Mouse (Mus musculus): ENCODE results near the gene Cbx8. TPM values are rescaled to one million over a fixed set of nuclear protein-coding genes. Genes with fewer than 3 reads are reported as not detected.

Cbx8 gene
- polyA plus RNA-seq, 2 experiments, result 6.9 to 12.6 TPM

- Histone ChIP-seq H3K9me3 (ENCODE audit: control insufficient read depth, low read length) (no peaks in the 10 kb centered on the region), H3K9ac (ENCODE audit: low read depth, low read length, severe bottlenecking) (no peak overlapping the region; the same call in 1 of the 2 replicates), H3K27ac (replicated peaks; ENCODE audit: low read depth, low read length) (no peak overlapping the region), H3K4me2 (replicated peaks; ENCODE audit: low read depth, low read length, severe bottlenecking) (peak overlapping the region; percentile 98), H3K4me3 (replicated peaks; ENCODE audit: low read length) (peak overlapping the region; percentile 18), H3K36me3 (ENCODE audit: control insufficient read depth, insufficient read depth, low read length) (no peaks in the 10 kb centered on the region), H3K27me3 (ENCODE audit: control insufficient read depth, insufficient read depth, low read length) (peaks cover 74% of the 10 kb centered on the region), H3K4me1 (ENCODE audit: control insufficient read depth, insufficient read depth, low read length) (peaks cover 34% of the 10 kb centered on the region)
- TF ChIP-seq POLR2A (IDR thresholded peaks at IDR 0.05; ENCODE audit: borderline replicate concordance, extremely low read depth, insufficient read depth, insufficient read length), result 0 out of 2 replicates have a peak, but pooled peaks have one; percentile 18
- ATAC-seq (ENCODE audit: low FRiP score, low read depth) (no peak), DNase-seq (ENCODE audit: low spot score) (no peak)
- WGBS, result 2% methylated on average over 56 of the region's 58 CpGs
Observed at GRCm38 (mm10) chr11:119058041-119058995, 17.5 kb upstream of the Cbx8 start.

GRCm38 (mm10) chr11:119057291-119057690, 16.5 kb upstream of the Cbx8 start:
- H3K9ac ChIP-seq (ENCODE audit: low read depth, low read length, severe bottlenecking), result peak overlapping the region; percentile 93
- no peak for TF ChIP-seq POLR2A (IDR thresholded peaks at IDR 0.05; ENCODE audit: borderline replicate concordance, extremely low read depth, insufficient read depth, insufficient read length)
- H3K27me3 ChIP-seq (ENCODE audit: control insufficient read depth, insufficient read depth, low read length), result peaks cover 79% of the 10 kb centered on the region
- no peak for ATAC-seq (ENCODE audit: low FRiP score, low read depth)
- H3K9me3 ChIP-seq (ENCODE audit: control insufficient read depth, low read length), result no peaks in the 10 kb centered on the region
- no peak overlapping the region for H3K27ac ChIP-seq (replicated peaks; ENCODE audit: low read depth, low read length)
- H3K36me3 ChIP-seq (ENCODE audit: control insufficient read depth, insufficient read depth, low read length), result no peaks in the 10 kb centered on the region
- 4% methylated on average over 9 of the region's 9 CpGs for WGBS
- peak overlapping the region; percentile 61 for H3K4me3 ChIP-seq (replicated peaks; ENCODE audit: low read length)
- peak overlapping the region; percentile 98 for H3K4me2 ChIP-seq (replicated peaks; ENCODE audit: low read depth, low read length, severe bottlenecking)
- no peak for DNase-seq (ENCODE audit: low spot score)
- H3K4me1 ChIP-seq (ENCODE audit: control insufficient read depth, insufficient read depth, low read length), result peaks cover 42% of the 10 kb centered on the region

GRCm38 (mm10) chr11:119056301-119057211, 15.8 kb upstream of the Cbx8 start:
- peak overlapping the region; percentile 58; the same call in 1 of the 2 replicates for H3K27ac ChIP-seq (replicated peaks; ENCODE audit: low read depth, low read length)
- H3K36me3 ChIP-seq (ENCODE audit: control insufficient read depth, insufficient read depth, low read length), result no peaks in the 10 kb centered on the region

GRCm38 (mm10) chr11:119055571-119056131, 14.9 kb upstream of the Cbx8 start:
- H3K4me1 ChIP-seq (ENCODE audit: control insufficient read depth, insufficient read depth, low read length), result peaks cover 43% of the 10 kb centered on the region
- no peaks in the 10 kb centered on the region for H3K36me3 ChIP-seq (ENCODE audit: control insufficient read depth, insufficient read depth, low read length)
- DNase-seq (ENCODE audit: low spot score) (no peak), ATAC-seq (ENCODE audit: low FRiP score, low read depth) (no peak)
- H3K27ac ChIP-seq (replicated peaks; ENCODE audit: low read depth, low read length), result no peak overlapping the region
- TF ChIP-seq POLR2A (IDR thresholded peaks at IDR 0.05; ENCODE audit: borderline replicate concordance, extremely low read depth, insufficient read depth, insufficient read length), result no peak
- no peak overlapping the region for H3K9ac ChIP-seq (ENCODE audit: low read depth, low read length, severe bottlenecking)
- WGBS, result 2% methylated on average over 32 of the region's 32 CpGs
- H3K27me3 ChIP-seq (ENCODE audit: control insufficient read depth, insufficient read depth, low read length), result peaks cover 84% of the 10 kb centered on the region
- peak overlapping the region; percentile 61 for H3K4me3 ChIP-seq (replicated peaks; ENCODE audit: low read length)
- H3K4me2 ChIP-seq (replicated peaks; ENCODE audit: low read depth, low read length, severe bottlenecking), result peak overlapping the region; percentile 98
- H3K9me3 ChIP-seq (ENCODE audit: control insufficient read depth, low read length), result no peaks in the 10 kb centered on the region

More at GRCm38 (mm10) chr11:119056301-119057211, 15.8 kb upstream of the Cbx8 start:
- peak overlapping the region; percentile 93 for H3K9ac ChIP-seq (ENCODE audit: low read depth, low read length, severe bottlenecking)
- no peaks in the 10 kb centered on the region for H3K9me3 ChIP-seq (ENCODE audit: control insufficient read depth, low read length)
- no peak for DNase-seq (ENCODE audit: low spot score)
- H3K27me3 ChIP-seq (ENCODE audit: control insufficient read depth, insufficient read depth, low read length), result peaks cover 83% of the 10 kb centered on the region
- H3K4me1 ChIP-seq (ENCODE audit: control insufficient read depth, insufficient read depth, low read length), result peaks cover 43% of the 10 kb centered on the region
- H3K4me3 ChIP-seq (replicated peaks; ENCODE audit: low read length), result peak overlapping the region; percentile 61
- TF ChIP-seq POLR2A (IDR thresholded peaks at IDR 0.05; ENCODE audit: borderline replicate concordance, extremely low read depth, insufficient read depth, insufficient read length), result no peak
- H3K4me2 ChIP-seq (replicated peaks; ENCODE audit: low read depth, low read length, severe bottlenecking), result peak overlapping the region; percentile 98
- 2% methylated on average over 56 of the region's 65 CpGs for WGBS
- ATAC-seq (ENCODE audit: low FRiP score, low read depth), result peak; percentile 15; the same call in 1 of the 2 replicates

Data from limb, embryonic 14.5 days (tissue).